Mouse (Mus musculus): ENCODE data around the gene Parn. TPM values are rescaled to one million over a fixed set of nuclear protein-coding genes. Genes with fewer than 3 reads are reported as not detected.

Gene Parn
- total and polyA plus RNA-seq, 2 experiments from 2014 or later = 11.5 to 23.3 TPM

DNA sequence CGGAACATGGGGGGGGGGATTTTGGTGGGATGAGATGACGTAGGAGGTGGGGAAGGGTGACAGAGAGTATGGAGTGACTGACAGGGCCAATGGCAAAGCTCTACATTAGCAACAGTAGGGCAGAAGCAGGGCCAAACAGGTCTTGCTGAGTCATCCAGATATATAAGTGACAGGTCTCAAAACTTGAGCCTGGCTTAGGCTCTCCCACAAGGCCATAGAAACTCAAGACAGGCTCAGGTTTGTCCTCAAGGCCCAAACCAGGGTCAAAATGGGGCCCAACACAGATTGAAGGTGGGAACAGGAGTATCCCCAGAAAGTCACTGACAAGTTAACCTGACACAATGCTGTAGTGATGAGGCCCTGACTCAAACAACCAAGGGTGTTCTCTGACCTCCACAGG, 99.7 kb downstream of the Parn start:
- Histone ChIP-seq H3K9me3 (replicated peaks; ENCODE audit: control insufficient read depth, low read length) (no peaks in the 10 kb centered on the region), H3K4me1 (ENCODE audit: control insufficient read depth, insufficient read depth) (peaks cover 5% of the 10 kb centered on the region; the same call in 1 of the 2 replicates), H3K36me3 (replicated peaks; ENCODE audit: control insufficient read depth, insufficient read depth, low read length) (peaks cover 9% of the 10 kb centered on the region; the same call in 1 of the 2 replicates), H3K9ac (replicated peaks; ENCODE audit: low read depth, low read length) (no peak overlapping the region), H3K27me3 (ENCODE audit: control insufficient read depth, insufficient read depth, low read length) (no peaks in the 10 kb centered on the region), H3K4me2 (ENCODE audit: low read depth, low read length) (no peak overlapping the region), H3K27ac (ENCODE audit: low read depth) (no peak overlapping the region), H3K4me3 (ENCODE audit: low read depth, low read length) (no peak overlapping the region)
- 90% methylated on average over 2 of the region's 2 CpGs for WGBS
- DNase-seq (ENCODE audit: low spot score) (no peak), ATAC-seq (ENCODE audit: insufficient read depth, low read depth) (no peak)
- TF ChIP-seq EP300 (IDR thresholded peaks at IDR 0.05; ENCODE audit: low read depth) = no peak
- TF ChIP-seq CTCF (IDR thresholded peaks at IDR 0.05; ENCODE audit: low read depth) = no peak

GRCm38 (mm10) chr16:13567614-13568013, 100.4 kb downstream of the Parn start:
- 79% methylated on average over 1 of the region's 1 CpGs for WGBS
- DNase-seq (ENCODE audit: low spot score) (no peak), ATAC-seq (ENCODE audit: insufficient read depth, low read depth) (no peak)
- Histone ChIP-seq H3K4me1 (ENCODE audit: control insufficient read depth, insufficient read depth) (no peaks in the 10 kb centered on the region), H3K9me3 (replicated peaks; ENCODE audit: control insufficient read depth, low read length) (no peaks in the 10 kb centered on the region), H3K4me2 (ENCODE audit: low read depth, low read length) (no peak overlapping the region), H3K36me3 (replicated peaks; ENCODE audit: control insufficient read depth, insufficient read depth, low read length) (peaks cover 9% of the 10 kb centered on the region; the same call in 1 of the 2 replicates), H3K27me3 (ENCODE audit: control insufficient read depth, insufficient read depth, low read length) (no peaks in the 10 kb centered on the region), H3K27ac (ENCODE audit: low read depth) (no peak overlapping the region), H3K9ac (replicated peaks; ENCODE audit: low read depth, low read length) (no peak overlapping the region), H3K4me3 (ENCODE audit: low read depth, low read length) (no peak overlapping the region)
- TF ChIP-seq CTCF (IDR thresholded peaks at IDR 0.05; ENCODE audit: low read depth) (no peak), EP300 (IDR thresholded peaks at IDR 0.05; ENCODE audit: low read depth) (no peak)

GRCm38 (mm10) chr16:13566351-13566750, 101.6 kb downstream of the Parn start:
- Histone ChIP-seq H3K4me2 (ENCODE audit: low read depth, low read length) (no peak overlapping the region), H3K27ac (ENCODE audit: low read depth) (no peak overlapping the region), H3K4me1 (ENCODE audit: control insufficient read depth, insufficient read depth) (no peaks in the 10 kb centered on the region), H3K4me3 (ENCODE audit: low read depth, low read length) (no peak overlapping the region), H3K36me3 (replicated peaks; ENCODE audit: control insufficient read depth, insufficient read depth, low read length) (peaks cover 9% of the 10 kb centered on the region; the same call in 1 of the 2 replicates), H3K9me3 (replicated peaks; ENCODE audit: control insufficient read depth, low read length) (no peaks in the 10 kb centered on the region), H3K27me3 (ENCODE audit: control insufficient read depth, insufficient read depth, low read length) (no peaks in the 10 kb centered on the region), H3K9ac (replicated peaks; ENCODE audit: low read depth, low read length) (no peak overlapping the region)
- ATAC-seq (ENCODE audit: insufficient read depth, low read depth) (no peak), DNase-seq (ENCODE audit: low spot score) (no peak)
- TF ChIP-seq EP300 (IDR thresholded peaks at IDR 0.05; ENCODE audit: low read depth) = no peak
- TF ChIP-seq CTCF (IDR thresholded peaks at IDR 0.05; ENCODE audit: low read depth) = no peak
- 84% methylated on average over 6 of the region's 6 CpGs for WGBS

DNA sequence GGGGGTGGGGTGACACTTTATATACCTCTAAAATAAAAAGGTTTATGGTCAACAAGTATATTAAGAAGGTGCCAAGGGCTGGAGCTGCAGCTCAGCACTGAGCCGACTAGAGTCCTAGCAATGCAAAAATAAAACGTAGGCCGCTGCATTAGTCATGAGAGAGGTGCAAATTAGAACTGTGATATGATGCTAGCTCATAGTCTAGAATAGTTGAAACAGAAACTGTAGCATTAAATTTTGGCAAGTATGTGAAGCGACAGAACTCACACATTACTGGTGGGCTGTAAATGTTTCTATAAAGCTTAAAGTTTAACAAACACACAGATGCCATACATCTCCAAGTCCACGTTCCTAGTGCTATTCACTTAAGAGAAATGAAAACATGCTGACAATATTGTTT, 102.7 kb downstream of the Parn start:
- H3K4me2 ChIP-seq (ENCODE audit: low read depth, low read length) = no peak overlapping the region
- no peak overlapping the region for H3K9ac ChIP-seq (replicated peaks; ENCODE audit: low read depth, low read length)
- DNase-seq (ENCODE audit: low spot score) (no peak), ATAC-seq (ENCODE audit: insufficient read depth, low read depth) (no peak)
- H3K27ac ChIP-seq (ENCODE audit: low read depth) = no peak overlapping the region
- H3K4me1 ChIP-seq (ENCODE audit: control insufficient read depth, insufficient read depth) = no peaks in the 10 kb centered on the region
- WGBS = 89% methylated on average over 5 of the region's 5 CpGs
- no peaks in the 10 kb centered on the region for H3K9me3 ChIP-seq (replicated peaks; ENCODE audit: control insufficient read depth, low read length)
- no peaks in the 10 kb centered on the region for H3K27me3 ChIP-seq (ENCODE audit: control insufficient read depth, insufficient read depth, low read length)
- TF ChIP-seq EP300 (IDR thresholded peaks at IDR 0.05; ENCODE audit: low read depth) (no peak), CTCF (IDR thresholded peaks at IDR 0.05; ENCODE audit: low read depth) (no peak)
- H3K4me3 ChIP-seq (ENCODE audit: low read depth, low read length) = no peak overlapping the region
- peaks cover 12% of the 10 kb centered on the region; the same call in 1 of the 2 replicates for H3K36me3 ChIP-seq (replicated peaks; ENCODE audit: control insufficient read depth, insufficient read depth, low read length)

GRCm38 (mm10) chr16:13557784-13558183, 110.2 kb downstream of the Parn start:
- no peaks in the 10 kb centered on the region for H3K27me3 ChIP-seq (ENCODE audit: control insufficient read depth, insufficient read depth, low read length)
- WGBS = 35% methylated on average over 2 of the region's 2 CpGs
- TF ChIP-seq EP300 (IDR thresholded peaks at IDR 0.05; ENCODE audit: low read depth) = no peak
- TF ChIP-seq CTCF (IDR thresholded peaks at IDR 0.05; ENCODE audit: low read depth) = no peak
- 0 out of 2 replicates have a peak, but pooled peaks cover 5% of the 10 kb centered on the region for H3K4me1 ChIP-seq (ENCODE audit: control insufficient read depth, insufficient read depth)
- peak overlapping the region; percentile 30; the same call in 1 of the 2 replicates for H3K4me2 ChIP-seq (ENCODE audit: low read depth, low read length)
- 0 out of 2 replicates have a peak, but pooled peaks cover 3% of the 10 kb centered on the region for H3K9me3 ChIP-seq (replicated peaks; ENCODE audit: control insufficient read depth, low read length)
- no peak overlapping the region for H3K4me3 ChIP-seq (ENCODE audit: low read depth, low read length)
- H3K9ac ChIP-seq (replicated peaks; ENCODE audit: low read depth, low read length) = no peak overlapping the region
- peak overlapping the region; percentile 82 for H3K27ac ChIP-seq (ENCODE audit: low read depth)
- DNase-seq (ENCODE audit: low spot score) = peak; percentile 51
- H3K36me3 ChIP-seq (replicated peaks; ENCODE audit: control insufficient read depth, insufficient read depth, low read length) = 0 out of 2 replicates have a peak, but pooled peaks cover 3% of the 10 kb centered on the region
- ATAC-seq (ENCODE audit: insufficient read depth, low read depth) = no peak

DNA sequence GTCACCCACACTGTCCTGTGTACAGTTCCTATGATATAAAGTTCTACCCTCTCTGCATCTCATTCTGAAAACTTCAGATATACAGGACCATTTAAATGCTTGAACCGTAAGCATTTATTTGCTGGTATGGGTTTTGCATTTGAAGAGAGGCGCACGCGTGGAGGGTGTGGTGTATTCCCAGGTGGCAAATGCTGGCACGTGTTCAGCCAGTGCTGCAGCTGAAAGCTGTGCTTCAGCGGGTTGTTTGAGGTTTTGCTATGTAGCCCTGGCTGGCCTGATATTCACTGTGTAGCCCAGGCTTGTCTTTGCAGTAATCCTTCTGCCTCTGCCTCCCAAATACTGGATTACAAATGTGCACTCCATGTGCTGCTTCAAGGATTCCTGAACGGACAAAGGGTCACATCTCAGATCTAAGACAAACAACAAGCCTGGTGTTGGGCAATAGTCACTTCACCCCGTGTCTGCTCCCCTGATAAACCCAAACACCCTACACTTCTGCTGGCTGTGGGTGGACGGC, 111.0 kb downstream of the Parn start:
- no peak overlapping the region for H3K9ac ChIP-seq (replicated peaks; ENCODE audit: low read depth, low read length)
- WGBS = 43% methylated on average over 9 of the region's 9 CpGs
- no peak overlapping the region for H3K4me3 ChIP-seq (ENCODE audit: low read depth, low read length)
- TF ChIP-seq EP300 (IDR thresholded peaks at IDR 0.05; ENCODE audit: low read depth) = no peak
- TF ChIP-seq CTCF (IDR thresholded peaks at IDR 0.05; ENCODE audit: low read depth) = no peak
- H3K27ac ChIP-seq (ENCODE audit: low read depth) = peak overlapping the region; percentile 82
- peak overlapping the region; percentile 30; the same call in 1 of the 2 replicates for H3K4me2 ChIP-seq (ENCODE audit: low read depth, low read length)
- no peak for DNase-seq (ENCODE audit: low spot score)
- H3K36me3 ChIP-seq (replicated peaks; ENCODE audit: control insufficient read depth, insufficient read depth, low read length) = 0 out of 2 replicates have a peak, but pooled peaks cover 3% of the 10 kb centered on the region
- no peaks in the 10 kb centered on the region for H3K27me3 ChIP-seq (ENCODE audit: control insufficient read depth, insufficient read depth, low read length)
- 0 out of 2 replicates have a peak, but pooled peaks cover 5% of the 10 kb centered on the region for H3K4me1 ChIP-seq (ENCODE audit: control insufficient read depth, insufficient read depth)
- peak; percentile 70 for ATAC-seq (ENCODE audit: insufficient read depth, low read depth)
- 0 out of 2 replicates have a peak, but pooled peaks cover 3% of the 10 kb centered on the region for H3K9me3 ChIP-seq (replicated peaks; ENCODE audit: control insufficient read depth, low read length)
